Mouse (Mus musculus) cerebellum, adult 2 months (tissue): ENCODE results near the gene Rasa1. TPM values are rescaled to one million over a fixed set of nuclear protein-coding genes. Genes with fewer than 3 reads are reported as not detected.

ENCODE experiments used
- DNase-seq, 2 experiments: peaks; one replicate each; pipeline ENCODE4 v3.0.0; 2021
- H3K27ac ChIP-seq: fragments of 200-500 bp; 2 replicates; pipeline ENCODE4 v1.5.1; 2012; ENCODE audit warnings: low read length, control low read depth, inconsistent platforms; ENCODE audit not compliant: insufficient read depth
- H3K27me3 ChIP-seq: fragments of 200-500 bp; 2 replicates; pipeline ENCODE4 v1.6.1; 2012; ENCODE audit warnings: inconsistent platforms, mild to moderate bottlenecking, low read length, moderate library complexity; ENCODE audit not compliant: control insufficient read depth, insufficient read depth
- H3K4me1 ChIP-seq: fragments of 200-500 bp; 2 replicates; pipeline ENCODE4 v1.6.1; 2011; ENCODE audit warnings: low read length; ENCODE audit not compliant: control insufficient read depth, insufficient read depth
- H3K4me3 ChIP-seq: fragments of 200-500 bp; replicated peaks from 2 replicates; pipeline ENCODE3; 2011; ENCODE audit warnings: mild to moderate bottlenecking, low read depth, low read length, control low read depth; ENCODE audit not compliant: insufficient read depth
- CTCF ChIP-seq: fragments of 200-500 bp; IDR thresholded peaks from 2 replicates; pipeline ENCODE4 v1.5.1; 2011; ENCODE audit warnings: low read depth, mild to moderate bottlenecking, control low read depth, low read length, moderate library complexity, borderline replicate concordance; ENCODE audit not compliant: insufficient read depth
- POLR2A ChIP-seq: fragments of 200-500 bp; IDR thresholded peaks from 2 replicates; pipeline ENCODE4 v1.6.1; 2011; ENCODE audit warnings: low read length, control low read depth, borderline replicate concordance; ENCODE audit not compliant: insufficient read depth
- WGBS: fragments of 180-500 bp; shearing (Covaris S2); methylation state at CpG from one replicate; pipeline ENCODE4 v1.1.7; 2018; 5-methylcytosine and 5-hydroxymethylcytosine counted together
- polyA plus RNA-seq: library from polyadenylated mRNA; depleted of rRNA; stranded (reverse); fragments of >200 nt; gene quantifications from 2 replicates; pipeline ENCODE4 v1.2.3, GENCODE M21; 2012; rRNA removed

The Rasa1 gene
- 40.9 and 43.8 TPM in 2 replicates for polyA plus RNA-seq

GRCm38 (mm10) chr13:85288843-85289713, at the start of gene Rasa1:
Rasa1 (minus strand) TSS chr13:85289130.
- TF ChIP-seq CTCF (no peak), POLR2A (peak; percentile 87)
- peak; percentile 94 to 97 for DNase-seq
- under 1% methylated on average over 93 of the region's 97 CpGs for WGBS
- no peaks in the 10 kb centered on the region for H3K4me1 ChIP-seq
- peak within 1 kb of the TSS; percentile 86 for H3K27ac ChIP-seq
- H3K27me3 ChIP-seq, result no peaks in the 10 kb centered on the region
- peak within 1 kb of the TSS; percentile 98 for H3K4me3 ChIP-seq

DNA sequence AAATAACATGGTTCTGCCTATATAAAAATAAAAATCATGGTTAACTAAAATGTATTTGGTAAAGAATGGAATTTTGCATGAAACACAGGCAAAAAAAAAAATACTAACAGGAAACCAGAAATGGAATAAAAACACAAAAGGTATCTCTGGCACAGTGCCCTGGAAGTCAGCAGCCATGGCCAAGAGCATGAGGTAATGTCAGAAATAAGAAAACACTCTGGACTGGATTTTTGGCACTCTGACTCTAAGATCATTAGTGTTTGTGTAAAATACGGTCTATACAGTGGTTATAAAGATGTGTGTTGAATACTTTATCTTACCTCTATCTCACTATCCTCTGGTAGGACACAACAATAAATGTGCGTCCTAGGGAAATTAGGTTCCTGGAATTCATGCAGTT, 22.6 kb upstream of the Rasa1 start:
- no peaks in the 10 kb centered on the region for H3K4me1 ChIP-seq
- no peaks in the 10 kb centered on the region for H3K27me3 ChIP-seq
- DNase-seq, result peak; percentile 35 to 66
- TF ChIP-seq CTCF, result no peak
- no peak for TF ChIP-seq POLR2A
- H3K4me3 ChIP-seq, result no peak overlapping the region
- 31% methylated on average over 2 of the region's 2 CpGs for WGBS
- no peak overlapping the region for H3K27ac ChIP-seq

DNA sequence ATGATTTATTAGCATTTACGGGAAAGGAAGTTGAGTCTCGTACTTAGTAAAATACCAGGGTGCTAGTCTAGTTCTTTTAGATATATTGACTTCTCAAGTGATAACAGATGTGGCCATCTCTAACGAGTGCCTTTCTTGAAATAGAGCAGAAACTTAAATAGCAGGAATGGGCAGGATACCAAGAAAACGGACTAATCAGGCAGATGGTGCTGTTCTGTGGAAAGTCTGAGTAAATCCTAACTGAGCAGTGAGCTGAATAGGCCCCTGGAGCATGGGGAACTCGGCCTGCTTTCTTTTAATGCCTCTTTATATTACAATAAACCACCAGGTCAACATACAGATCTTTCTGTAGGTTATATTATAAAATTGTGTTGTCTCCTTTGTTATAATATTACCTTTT, 22.0 kb upstream of the Rasa1 start:
- no peak for TF ChIP-seq CTCF
- TF ChIP-seq POLR2A, result no peak
- H3K4me1 ChIP-seq, result no peaks in the 10 kb centered on the region
- H3K27ac ChIP-seq, result no peak overlapping the region
- 19% methylated on average over 5 of the region's 5 CpGs for WGBS
- peak; percentile 32 to 81 for DNase-seq
- H3K27me3 ChIP-seq, result no peaks in the 10 kb centered on the region
- H3K4me3 ChIP-seq, result no peak overlapping the region

GRCm38 (mm10) chr13:85310483-85310882, 21.6 kb upstream of the Rasa1 start:
- H3K27ac ChIP-seq, result no peak overlapping the region
- WGBS, result 86% methylated on average over 2 of the region's 2 CpGs
- DNase-seq, result no peak
- H3K27me3 ChIP-seq, result no peaks in the 10 kb centered on the region
- no peak for TF ChIP-seq POLR2A
- TF ChIP-seq CTCF, result no peak
- H3K4me1 ChIP-seq, result no peaks in the 10 kb centered on the region
- H3K4me3 ChIP-seq, result no peak overlapping the region

- H3K27ac ChIP-seq, result no peak overlapping the region
- H3K4me1 ChIP-seq, result no peaks in the 10 kb centered on the region
- DNase-seq, result no peak
- no peaks in the 10 kb centered on the region for H3K27me3 ChIP-seq
- no peak overlapping the region for H3K4me3 ChIP-seq
- no peak for TF ChIP-seq POLR2A
- TF ChIP-seq CTCF, result no peak
These were observed 17.1 kb upstream of the Rasa1 start for GRCm38 (mm10) chr13:85306039-85306438.

- TF ChIP-seq POLR2A, result no peak
- no peak for TF ChIP-seq CTCF
- WGBS, result 76% methylated on average over 1 of the region's 1 CpGs
- Histone ChIP-seq H3K4me3 (no peak overlapping the region), H3K4me1 (no peaks in the 10 kb centered on the region), H3K27ac (no peak overlapping the region), H3K27me3 (no peaks in the 10 kb centered on the region)
- no peak for DNase-seq
These were observed 1.7 kb upstream of the Rasa1 start for GRCm38 (mm10) chr13:85290651-85291050.

- H3K27ac ChIP-seq, result peak overlapping the region; percentile 86
- no peaks in the 10 kb centered on the region for H3K4me1 ChIP-seq
- H3K4me3 ChIP-seq, result peak overlapping the region; percentile 97
- no peak for TF ChIP-seq CTCF
- no peak for TF ChIP-seq POLR2A
- no peak for DNase-seq
- H3K27me3 ChIP-seq, result no peaks in the 10 kb centered on the region
- under 1% methylated on average over 35 of the region's 35 CpGs for WGBS
These were observed 422 bp downstream of the Rasa1 start for GRCm38 (mm10) chr13:85288574-85288842.

GRCm38 (mm10) chr13:85287876-85288573, 905 bp downstream of the Rasa1 start:
- no peak for TF ChIP-seq CTCF
- WGBS, result under 1% methylated on average over 25 of the region's 25 CpGs
- H3K4me1 ChIP-seq, result no peaks in the 10 kb centered on the region

More at GRCm38 (mm10) chr13:85287876-85288573, 905 bp downstream of the Rasa1 start:
- peak overlapping the region; percentile 97 for H3K4me3 ChIP-seq
- no peak for DNase-seq
- no peaks in the 10 kb centered on the region for H3K27me3 ChIP-seq
- peak overlapping the region; percentile 86 for H3K27ac ChIP-seq
